Mouse (Mus musculus) hindbrain, embryonic 11.5 days (tissue): ENCODE results near the gene Prss16. TPM values are rescaled to one million over a fixed set of nuclear protein-coding genes. Genes with fewer than 3 reads are reported as not detected.
A peak's percentile ranks its signal among the peaks of the same experiment; 100 is the strongest.
"Not testable (repeated sequence)": the region's sequence is repeated elsewhere in the genome, so short reads cannot be mapped to it uniquely, and the experiment has no call there.

Experiments
- ATAC-seq: fragments of 200-750 bp; cut with Nextera tagmentation; 2 replicates; pipeline ENCODE4 v1.8.0; 2017; ENCODE audit warnings: mild to moderate bottlenecking, moderate TSS enrichment, moderate library complexity; ENCODE audit not compliant: low FRiP score
- DNase-seq: peaks from one replicate; pipeline ENCODE4 v3.0.0-alpha.2; 2015; ENCODE audit warnings: low spot score
- H3K27ac ChIP-seq: fragments of 300-500 bp; sonication (generic); 2 replicates; pipeline ENCODE4 v1.5.1; 2014; ENCODE audit warnings: mild to moderate bottlenecking, low read depth, low read length
- H3K27me3 ChIP-seq: fragments of 300-500 bp; sonication (generic); 2 replicates; pipeline ENCODE4 v1.6.1; 2014; ENCODE audit warnings: mild to moderate bottlenecking, low read length, moderate library complexity, mixed read lengths; ENCODE audit not compliant: control insufficient read depth, insufficient read depth
- H3K36me3 ChIP-seq: fragments of 300-500 bp; sonication (generic); 2 replicates; pipeline ENCODE4 v1.6.1; 2014; ENCODE audit warnings: mild to moderate bottlenecking, low read length, moderate library complexity, mixed read lengths; ENCODE audit not compliant: control insufficient read depth, insufficient read depth
- H3K4me1 ChIP-seq: fragments of 300-500 bp; sonication (generic); replicated peaks from 2 replicates; pipeline ENCODE4 v1.6.1; 2014; ENCODE audit warnings: low read length, mixed read lengths; ENCODE audit not compliant: control insufficient read depth, insufficient read depth
- H3K4me2 ChIP-seq: fragments of 300-500 bp; sonication (generic); replicated peaks from 2 replicates; pipeline ENCODE4 v1.6.1; 2014; ENCODE audit warnings: mild to moderate bottlenecking, low read depth, low read length
- H3K4me3 ChIP-seq: fragments of 300-500 bp; sonication (generic); 2 replicates; pipeline ENCODE4 v1.5.1; 2014; ENCODE audit warnings: low read depth, low read length
- H3K9ac ChIP-seq: fragments of 300-500 bp; sonication (generic); 2 replicates; pipeline ENCODE4 v1.6.1; 2014; ENCODE audit warnings: low read depth, low read length
- H3K9me3 ChIP-seq: fragments of 300-500 bp; sonication (generic); 2 replicates; pipeline ENCODE4 v1.6.1; 2016; ENCODE audit warnings: low read length; ENCODE audit not compliant: control insufficient read depth
- WGBS: fragments of 180-500 bp; shearing (Covaris S2); extraction: QIAGEN DNeasy Blood & Tissue Kit; methylation state at CpG from one replicate; pipeline ENCODE4 v1.1.7; 2014; 5-methylcytosine and 5-hydroxymethylcytosine counted together
- polyA plus RNA-seq: library from polyadenylated mRNA; unstranded; fragments of >200 nt; fragmentation: Nextera tagmentation; extraction: Ambion mirVana; gene quantifications from 2 replicates; pipeline ENCODE4 v1.2.1, GENCODE M21; 2014

Gene Prss16
- polyA plus RNA-seq, 1 experiment from 2014 or later: 0.51 TPM

DNA sequence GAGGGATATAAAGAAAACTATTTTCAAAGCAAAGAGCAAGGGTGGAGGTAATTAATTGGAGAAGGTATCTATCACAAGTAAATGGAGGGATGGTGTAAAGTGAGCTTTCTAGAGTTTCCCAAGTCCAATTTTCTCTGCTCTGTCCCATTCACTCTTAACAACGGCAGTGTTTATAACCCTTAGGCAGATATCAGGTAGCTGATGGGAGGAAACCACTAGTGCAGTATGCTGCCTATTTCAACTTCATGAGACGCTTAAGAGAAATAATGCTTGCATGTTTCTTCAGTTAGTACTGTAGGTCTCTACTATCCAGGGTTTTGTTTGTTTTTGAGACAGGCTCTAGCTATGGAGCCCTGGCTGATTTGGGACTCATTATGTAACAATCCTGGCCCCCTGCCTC lies 27.9 kb upstream of the Prss16 start:
- 82% methylated on average over 2 of the region's 2 CpGs for WGBS
- DNase-seq: no peak

GRCm38 (mm10) chr13:22036986-22037385 lies 27.4 kb upstream of the Prss16 start:
- peak overlapping the region; percentile 59 for H3K9ac ChIP-seq
- peak overlapping the region; percentile 60 for H3K4me2 ChIP-seq
- ATAC-seq: no peak
- no peaks in the 10 kb centered on the region for H3K36me3 ChIP-seq
- no peaks in the 10 kb centered on the region for H3K9me3 ChIP-seq
- H3K27me3 ChIP-seq: no peaks in the 10 kb centered on the region
- no peak for DNase-seq
- 64% methylated on average over 3 of the region's 3 CpGs for WGBS
- H3K27ac ChIP-seq: peak overlapping the region; percentile 88
- peak overlapping the region; percentile 38; the same call in 1 of the 2 replicates for H3K4me3 ChIP-seq
- 0 out of 2 replicates have a peak, but pooled peaks cover 2% of the 10 kb centered on the region for H3K4me1 ChIP-seq

More for the DNA sequence above, 27.9 kb upstream of the Prss16 start:
- no peak for ATAC-seq
- Histone ChIP-seq H3K27me3 (no peaks in the 10 kb centered on the region), H3K36me3 (no peaks in the 10 kb centered on the region), H3K4me3 (no peak overlapping the region), H3K27ac (no peak overlapping the region), H3K4me1 (0 out of 2 replicates have a peak, but pooled peaks cover 2% of the 10 kb centered on the region), H3K4me2 (no peak overlapping the region), H3K9ac (no peak overlapping the region), H3K9me3 (no peaks in the 10 kb centered on the region)

GRCm38 (mm10) chr13:22036149-22036956 lies 26.8 kb upstream of the Prss16 start:
- H3K9ac ChIP-seq: peak overlapping the region; percentile 59
- H3K27me3 ChIP-seq: no peaks in the 10 kb centered on the region
- peak overlapping the region; percentile 38 for H3K4me3 ChIP-seq
- 0 out of 2 replicates have a peak, but pooled peaks cover 2% of the 10 kb centered on the region for H3K4me1 ChIP-seq
- H3K27ac ChIP-seq: peak overlapping the region; percentile 88
- H3K4me2 ChIP-seq: peak overlapping the region; percentile 60
- ATAC-seq (peak; percentile 22; the same call in 1 of the 2 replicates), DNase-seq (peak; percentile 60)
- H3K9me3 ChIP-seq: no peaks in the 10 kb centered on the region
- 3% methylated on average over 16 of the region's 23 CpGs for WGBS
- H3K36me3 ChIP-seq: no peaks in the 10 kb centered on the region

- ATAC-seq (peak; percentile 99), DNase-seq (peak; percentile 87)
- H3K4me3 ChIP-seq: peak within 1 kb of the TSS; percentile 38
- WGBS: 0% methylated on average over 23 of the region's 69 CpGs
- H3K4me2 ChIP-seq: peak within 1 kb of the TSS; percentile 60
- peak within 1 kb of the TSS; percentile 88 for H3K27ac ChIP-seq
- not testable (repeated sequence) for H3K36me3 ChIP-seq, H3K9me3 ChIP-seq, H3K27me3 ChIP-seq, H3K4me1 ChIP-seq
- H3K9ac ChIP-seq: peak within 1 kb of the TSS; percentile 59
These were observed 26.0 kb upstream of the Prss16 start, which contains the start of the genes Hist1h2ah and Hist1h2bk for GRCm38 (mm10) chr13:22035267-22036148. TSS of gene Hist1h2ah (minus strand) at chr13:22035568. TSS of gene Hist1h2bk (plus strand) at chr13:22035870.

DNA sequence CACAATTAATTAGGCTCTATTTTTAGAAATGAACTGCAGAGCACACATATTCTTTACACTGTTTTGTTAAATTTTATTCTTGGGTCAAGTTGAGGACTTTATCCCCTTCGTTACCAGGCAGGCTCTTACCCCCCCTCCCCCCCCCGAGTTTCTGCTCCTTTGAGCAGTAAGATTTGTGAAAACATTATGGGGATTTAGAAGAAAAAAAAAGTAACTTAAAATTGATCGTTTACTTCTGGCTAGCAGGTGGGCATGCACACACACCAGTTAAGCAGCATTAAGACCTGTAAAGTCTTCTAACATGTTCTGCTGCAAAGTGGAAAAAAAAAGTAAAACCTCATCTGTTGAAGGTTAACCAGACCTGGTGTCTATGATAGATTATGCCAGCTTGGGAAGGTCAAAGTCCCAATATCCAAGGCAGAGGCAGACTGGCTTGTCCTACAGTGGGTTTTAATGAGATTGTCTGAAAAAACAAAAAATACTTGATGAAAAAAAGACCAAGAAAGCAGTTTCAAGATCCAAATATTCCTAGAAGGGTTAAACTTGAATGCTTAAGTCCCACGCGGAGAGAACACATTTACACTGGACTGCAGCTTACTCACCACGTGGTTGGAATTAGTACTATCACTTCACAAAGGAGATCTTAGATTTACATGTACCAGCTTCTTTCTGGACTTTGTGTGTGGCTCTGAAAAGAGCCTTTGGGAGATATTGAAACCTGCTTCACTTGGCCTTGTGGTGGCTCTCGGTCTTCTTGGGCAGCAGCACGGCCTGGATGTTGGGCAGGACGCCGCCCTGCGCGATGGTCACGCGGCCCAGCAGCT lies 25.1 kb upstream of the Prss16 start:
- peak overlapping the region; percentile 31 for H3K4me3 ChIP-seq
- peak overlapping the region; percentile 41 for H3K4me2 ChIP-seq
- H3K27ac ChIP-seq: peak overlapping the region; percentile 66
- no peaks in the 10 kb centered on the region for H3K9me3 ChIP-seq
- H3K36me3 ChIP-seq: no peaks in the 10 kb centered on the region
- H3K4me1 ChIP-seq: 0 out of 2 replicates have a peak, but pooled peaks cover 2% of the 10 kb centered on the region
- H3K27me3 ChIP-seq: no peaks in the 10 kb centered on the region
- ATAC-seq (no peak; the same call in 1 of the 2 replicates), DNase-seq (peak; percentile 57)
- H3K9ac ChIP-seq: peak overlapping the region; percentile 49
- 1% methylated on average over 13 of the region's 14 CpGs for WGBS

DNA sequence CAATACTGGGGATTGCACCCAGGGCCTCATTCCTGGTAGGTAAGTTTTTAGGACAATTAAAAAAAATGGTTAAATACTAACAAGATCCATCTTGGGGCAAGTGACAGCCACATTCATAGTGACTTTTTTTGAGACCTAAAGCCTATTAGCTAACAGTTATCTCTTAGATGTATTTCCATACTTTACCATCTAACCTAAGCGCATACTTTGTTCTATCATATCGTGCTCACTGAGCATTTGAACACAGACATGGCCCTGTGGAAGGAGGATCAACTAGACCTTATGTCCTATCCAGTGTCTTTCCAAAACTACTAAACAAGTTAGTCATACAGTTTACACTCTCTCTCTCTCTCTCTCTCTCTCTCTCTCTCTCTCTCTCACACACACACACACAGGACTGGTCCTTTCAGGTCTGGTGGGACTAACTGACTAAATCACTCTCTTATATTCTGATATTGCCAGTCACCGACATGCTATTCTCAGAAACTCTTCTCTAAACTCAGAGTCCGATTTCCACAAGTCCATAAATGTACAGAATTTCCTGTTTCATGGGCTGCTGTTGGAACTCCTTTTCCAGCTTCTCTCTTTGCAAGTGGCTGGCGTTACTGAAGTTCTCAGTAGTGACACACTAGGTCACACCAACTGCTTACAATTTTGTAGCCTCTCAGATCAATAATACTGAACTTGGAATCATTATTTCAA lies 24.4 kb upstream of the Prss16 start:
- H3K27me3 ChIP-seq: no peaks in the 10 kb centered on the region
- no peaks in the 10 kb centered on the region for H3K9me3 ChIP-seq
- peak overlapping the region; percentile 40; the same call in 1 of the 2 replicates for H3K9ac ChIP-seq
- no peaks in the 10 kb centered on the region for H3K36me3 ChIP-seq
- 54% methylated on average over 5 of the region's 5 CpGs for WGBS
- H3K4me2 ChIP-seq: peak overlapping the region; percentile 41
- H3K4me3 ChIP-seq: peak overlapping the region; percentile 31
- 0 out of 2 replicates have a peak, but pooled peaks cover 2% of the 10 kb centered on the region for H3K4me1 ChIP-seq
- ATAC-seq (no peak), DNase-seq (peak; percentile 35)
- no peak overlapping the region for H3K27ac ChIP-seq

- H3K27me3 ChIP-seq: no peaks in the 10 kb centered on the region
These were observed 21.0 kb upstream of the Prss16 start for GRCm38 (mm10) chr13:22030493-22030892.

More at GRCm38 (mm10) chr13:22030493-22030892, 21.0 kb upstream of the Prss16 start:
- Histone ChIP-seq H3K4me2 (no peak overlapping the region), H3K27ac (no peak overlapping the region), H3K9ac (no peak overlapping the region), H3K4me1 (no peaks in the 10 kb centered on the region), H3K9me3 (no peaks in the 10 kb centered on the region), H3K36me3 (no peaks in the 10 kb centered on the region), H3K4me3 (no peak overlapping the region)
- peak; percentile 66 for DNase-seq
- WGBS: 15% methylated on average over 4 of the region's 4 CpGs
- no peak for ATAC-seq
